Mouse (Mus musculus) right cerebral cortex, postnatal 4 days (tissue): ENCODE results near the gene Usp49.

Experiments
- DNase-seq: peaks from one replicate; pipeline ENCODE4 v3.0.0-alpha.2; 2022

Gene Usp49

GRCm38 (mm10) chr17:47694503-47695336 lies 64.2 kb downstream of the Usp49 start, which contains the start of gene Prickle4:
TSS of gene Prickle4 (minus strand) at chr17:47694736.
- peak; percentile 99 for DNase-seq

- no peak for DNase-seq
Observed at GRCm38 (mm10) chr17:47695337-47695710, 64.8 kb downstream of the Usp49 start.

- DNase-seq = no peak
Observed at GRCm38 (mm10) chr17:47698156-47698555, 67.7 kb downstream of the Usp49 start.

GRCm38 (mm10) chr17:47699055-47699454 lies 68.6 kb downstream of the Usp49 start:
- no peak for DNase-seq

- no peak for DNase-seq
Observed at GRCm38 (mm10) chr17:47701793-47702192, 71.3 kb downstream of the Usp49 start.

GRCm38 (mm10) chr17:47702548-47703345 lies 72.3 kb downstream of the Usp49 start:
- DNase-seq = no peak

GRCm38 (mm10) chr17:47703556-47703955 lies 73.1 kb downstream of the Usp49 start:
- no peak for DNase-seq

- DNase-seq = no peak
Observed at GRCm38 (mm10) chr17:47704692-47705091, 74.2 kb downstream of the Usp49 start.

- DNase-seq = no peak
Observed at GRCm38 (mm10) chr17:47706196-47706595, 75.7 kb downstream of the Usp49 start.

- no peak for DNase-seq
Observed at GRCm38 (mm10) chr17:47707961-47708360, 77.5 kb downstream of the Usp49 start.

- DNase-seq = no peak
Observed at GRCm38 (mm10) chr17:47708972-47709371, 78.5 kb downstream of the Usp49 start.

GRCm38 (mm10) chr17:47710036-47710435 lies 79.5 kb downstream of the Usp49 start:
- no peak for DNase-seq

- no peak for DNase-seq
Observed at GRCm38 (mm10) chr17:47711883-47712282, 81.4 kb downstream of the Usp49 start.

GRCm38 (mm10) chr17:47712889-47713571 lies 82.5 kb downstream of the Usp49 start:
- no peak for DNase-seq

- no peak for DNase-seq
Observed at GRCm38 (mm10) chr17:47715037-47715436, 84.5 kb downstream of the Usp49 start.

GRCm38 (mm10) chr17:47721183-47721582 lies 90.7 kb downstream of the Usp49 start:
- DNase-seq = no peak

GRCm38 (mm10) chr17:47726566-47726965 lies 96.1 kb downstream of the Usp49 start, which contains the start of gene Pgc:
TSS of gene Pgc (plus strand) at chr17:47726842.
- DNase-seq = no peak

GRCm38 (mm10) chr17:47730633-47731575 lies 100.4 kb downstream of the Usp49 start:
- DNase-seq = no peak

GRCm38 (mm10) chr17:47735553-47736100 lies 105.1 kb downstream of the Usp49 start:
- no peak for DNase-seq
